Mouse (Mus musculus) lung, adult 2 months (tissue): ENCODE results near the gene Edaradd.

Experiments
- CTCF ChIP-seq: fragments of 200-500 bp; IDR thresholded peaks from 2 replicates; pipeline ENCODE4 v1.5.1; 2011; ENCODE audit warnings: mild to moderate bottlenecking, low read length, control low read depth; ENCODE audit not compliant: insufficient read depth
- POLR2A ChIP-seq: fragments of 200-500 bp; IDR thresholded peaks from 2 replicates; pipeline ENCODE4 v1.6.1; 2011; ENCODE audit warnings: low read depth, mild to moderate bottlenecking, control low read depth, low read length, borderline replicate concordance; ENCODE audit errors: extremely low read depth

DNA sequence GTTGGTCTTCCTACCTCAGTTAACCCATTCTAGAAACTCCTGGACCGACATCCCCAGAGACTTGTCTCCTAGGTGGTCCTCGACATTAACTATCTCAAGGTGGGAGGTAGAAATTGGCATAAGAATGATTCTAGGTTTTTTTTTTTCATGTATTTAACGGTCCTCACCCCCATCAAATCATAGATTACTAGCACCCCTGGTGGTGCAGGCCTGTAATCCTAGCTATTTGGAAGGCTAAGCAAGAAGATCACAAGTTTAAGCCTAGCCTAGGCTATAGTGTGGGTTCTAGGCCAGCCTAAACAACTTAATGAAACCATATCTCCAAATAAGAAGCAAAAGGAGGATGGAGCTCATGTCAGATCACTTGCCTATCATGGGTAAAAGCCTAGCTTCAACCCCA is 38.8 kb upstream of the Edaradd start:
- no peak for TF ChIP-seq CTCF
- TF ChIP-seq POLR2A = no peak
